Mouse (Mus musculus) retina, postnatal 7 days (tissue): ENCODE data around the gene Zfp36l2.
"Not testable (repeated sequence)": the region's sequence is repeated elsewhere in the genome, so short reads cannot be mapped to it uniquely, and the experiment has no call there.

ENCODE experiments used
- DNase-seq: peaks from one replicate; pipeline ENCODE4 v3.0.0-alpha.2; 2012; ENCODE audit warnings: low read depth, low spot score

The Zfp36l2 gene

DNA sequence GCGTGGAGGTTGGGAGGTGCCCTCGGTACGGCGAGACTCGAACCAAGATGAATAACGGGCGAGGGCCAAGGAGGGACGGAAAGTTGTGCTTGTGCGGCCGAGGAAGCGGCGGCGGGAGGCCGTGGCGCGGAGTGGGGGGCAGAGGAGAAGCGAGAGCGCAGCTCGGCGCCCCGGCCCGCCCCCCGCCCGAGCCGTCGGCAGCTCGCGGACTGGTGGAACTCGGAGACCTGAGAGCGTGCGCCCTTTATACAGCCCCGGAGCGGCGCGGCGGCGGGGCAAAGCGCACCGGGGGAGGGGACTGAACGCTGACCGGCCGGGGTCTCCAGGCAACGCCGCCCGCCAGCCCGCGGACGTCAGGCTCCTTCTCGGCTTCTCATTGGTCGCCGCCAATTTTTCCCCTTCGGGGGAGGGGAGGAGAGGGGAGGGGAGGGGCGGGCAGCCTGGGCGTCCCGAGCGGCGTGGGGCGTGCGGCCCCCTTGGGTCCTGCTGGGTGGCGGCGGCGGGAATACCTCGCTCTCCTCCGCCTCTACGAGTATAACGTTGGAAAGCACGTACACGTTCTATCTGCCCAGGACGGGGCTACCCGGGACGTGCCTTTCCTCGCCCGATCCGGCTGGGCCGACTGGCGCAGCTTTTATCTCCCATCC is at the start of gene Zfp36l2:
Gene Zfp36l2, minus strand, starts transcription at position 221 of the 647 bp plus-strand sequence.
- peak; percentile 76 for DNase-seq

DNA sequence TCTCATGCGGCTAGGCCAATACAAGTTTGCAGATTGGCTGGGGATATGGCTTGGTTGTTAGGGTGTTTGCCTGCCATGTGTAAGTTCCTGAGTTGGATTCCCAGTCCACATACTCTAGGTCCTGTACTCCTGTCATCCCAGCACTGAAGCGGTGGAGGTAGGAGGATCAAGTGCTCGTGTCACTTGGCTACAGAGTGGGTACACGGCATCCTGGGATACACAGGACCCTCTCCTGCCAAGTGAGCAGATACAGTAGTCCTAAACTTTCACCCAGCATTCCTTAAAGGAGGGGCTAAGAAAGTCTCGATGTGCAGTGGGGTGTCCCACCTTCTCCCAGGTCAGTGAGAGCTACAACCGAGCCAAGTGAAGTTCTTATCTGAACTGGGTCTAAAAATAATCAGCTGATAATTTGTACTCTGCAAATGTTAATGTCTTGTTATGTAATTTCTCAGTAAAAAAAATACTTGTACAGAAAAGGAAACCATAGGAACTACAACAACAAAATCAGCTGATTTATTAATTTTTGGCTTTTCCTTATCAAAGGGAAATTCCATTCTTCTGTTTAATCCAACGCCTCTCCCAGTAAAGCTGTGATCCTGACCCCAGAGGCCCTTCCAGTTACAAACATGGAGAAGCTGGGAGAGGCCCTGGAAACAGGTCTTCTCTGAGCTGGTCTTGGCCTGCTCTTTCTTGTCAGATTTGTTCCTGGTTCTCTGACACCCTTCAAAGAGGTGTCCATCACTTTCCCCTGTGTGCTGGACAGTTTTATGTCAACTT is 49.2 kb upstream of the Zfp36l2 start:
- no peak for DNase-seq

DNA sequence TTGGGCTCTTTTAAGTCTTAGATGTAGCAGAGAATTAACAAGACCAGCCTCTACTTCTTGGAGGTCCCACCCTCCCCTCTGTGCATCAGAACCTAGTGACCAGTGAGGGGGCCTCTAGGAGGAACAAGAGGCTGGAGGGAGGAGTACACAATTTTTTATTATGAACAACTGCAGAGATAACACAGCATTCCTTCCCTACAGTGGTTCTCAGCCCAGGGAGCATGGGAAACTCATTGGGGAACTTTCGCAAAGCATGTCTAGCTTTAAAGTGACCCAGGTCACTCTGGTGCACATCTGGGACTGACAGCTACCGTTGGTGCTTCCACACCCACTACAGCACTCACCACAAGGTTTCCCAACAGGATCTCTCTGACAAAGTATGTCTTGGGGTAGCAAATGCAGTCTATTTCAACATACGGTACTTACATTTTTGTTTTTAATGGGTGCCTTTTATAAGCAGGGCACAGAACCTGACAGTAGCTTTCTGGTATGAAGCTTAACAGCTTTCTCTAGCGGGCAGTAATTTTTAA is 47.7 kb upstream of the Zfp36l2 start:
- no peak for DNase-seq

DNA sequence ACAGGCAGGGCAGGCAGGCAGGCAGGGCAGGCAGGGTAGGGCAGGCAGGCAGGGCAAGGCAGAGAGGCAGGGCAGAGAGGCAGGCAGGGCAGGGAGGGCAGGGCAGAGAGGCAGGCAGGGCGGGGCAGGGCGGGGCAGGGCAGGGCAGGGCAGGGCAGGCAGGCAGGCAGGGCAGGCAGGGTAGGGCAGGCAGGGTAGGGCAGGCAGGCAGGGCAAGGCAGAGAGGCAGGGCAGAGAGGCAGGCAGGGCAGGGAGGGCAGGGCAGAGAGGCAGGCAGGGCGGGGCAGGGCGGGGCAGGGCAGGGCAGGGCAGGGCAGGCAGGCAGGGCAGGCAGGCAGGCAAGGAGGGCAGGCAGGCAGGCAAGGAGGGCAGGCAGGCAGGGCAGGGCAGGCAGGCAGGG is 47.0 kb upstream of the Zfp36l2 start:
- not testable (repeated sequence) for DNase-seq

DNA sequence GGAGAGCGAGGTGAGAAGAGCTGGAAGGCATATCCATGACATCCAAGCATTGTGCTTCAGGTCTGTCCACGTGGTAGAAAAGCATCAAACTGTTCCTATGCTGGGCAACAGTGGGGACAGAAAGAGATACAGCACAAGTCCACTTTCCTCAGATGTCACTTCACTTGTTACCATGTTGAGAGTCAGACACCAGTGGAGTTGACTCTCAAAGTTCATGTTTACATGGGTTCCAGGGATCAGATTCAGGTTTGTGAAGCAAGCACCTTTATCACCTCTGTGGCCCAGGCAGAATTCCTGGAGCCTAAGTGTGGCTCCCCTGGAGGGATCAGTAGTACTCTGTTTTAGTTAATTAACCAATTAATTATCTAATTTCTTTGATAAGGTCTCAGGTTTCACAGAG is 46.0 kb upstream of the Zfp36l2 start:
- DNase-seq, result no peak

DNA sequence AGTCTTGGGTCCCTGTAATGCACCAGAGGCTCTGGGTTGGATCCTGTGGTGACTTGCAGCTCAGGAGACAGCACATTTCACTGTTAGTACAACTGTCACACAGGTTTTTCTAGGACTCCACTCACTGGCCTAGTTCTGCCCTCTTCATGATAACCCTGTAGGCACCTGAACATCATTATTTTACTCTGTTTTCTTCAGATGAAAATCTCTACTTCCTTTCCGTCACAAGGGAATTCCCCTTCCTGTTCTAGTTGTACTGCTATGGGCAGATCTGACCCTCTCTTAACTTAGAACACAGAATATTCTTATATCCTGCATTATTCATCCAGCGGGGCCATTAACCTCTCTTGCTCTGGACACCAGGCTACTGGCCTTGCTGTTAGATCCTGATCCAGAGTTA is 43.6 kb upstream of the Zfp36l2 start:
- no peak for DNase-seq

DNA sequence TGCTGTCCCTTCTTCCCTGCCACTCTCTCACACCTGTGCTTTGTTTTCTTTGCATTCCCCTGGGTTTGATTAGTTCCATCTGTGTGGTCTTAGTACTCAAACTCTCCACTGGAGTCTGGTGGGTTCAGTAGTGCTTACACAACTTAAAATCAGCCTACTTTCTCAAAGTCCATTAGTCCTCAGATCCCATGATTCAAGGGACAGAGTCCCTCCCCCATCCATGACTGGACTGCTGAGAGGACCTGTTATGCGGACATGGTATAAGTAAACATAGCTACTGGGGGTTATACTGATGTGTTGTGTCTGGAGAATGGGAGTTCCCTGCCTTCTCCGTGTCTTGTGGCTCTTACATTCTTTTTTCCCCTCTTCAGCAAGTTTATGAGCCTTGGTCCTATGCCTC is 40.5 kb upstream of the Zfp36l2 start:
- DNase-seq, result no peak

DNA sequence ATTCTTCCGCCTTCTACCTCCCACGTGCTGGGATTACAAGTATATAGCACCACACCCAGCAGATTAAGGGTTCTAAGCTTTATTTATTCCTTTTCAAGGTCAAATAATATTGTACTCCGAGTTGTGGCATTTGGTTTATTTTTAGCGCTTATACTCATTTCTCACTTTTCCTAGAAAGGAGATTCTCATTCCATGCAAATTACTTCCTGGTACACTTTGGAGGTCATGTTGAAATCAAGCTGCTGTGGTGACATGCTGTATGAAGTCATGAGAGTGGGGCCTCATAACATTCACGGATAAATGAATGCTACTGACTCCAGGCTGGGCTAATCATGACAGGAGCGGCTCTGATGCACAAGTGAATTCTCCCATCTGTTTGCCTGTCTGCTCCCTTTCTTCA is 38.9 kb upstream of the Zfp36l2 start:
- DNase-seq, result no peak

DNA sequence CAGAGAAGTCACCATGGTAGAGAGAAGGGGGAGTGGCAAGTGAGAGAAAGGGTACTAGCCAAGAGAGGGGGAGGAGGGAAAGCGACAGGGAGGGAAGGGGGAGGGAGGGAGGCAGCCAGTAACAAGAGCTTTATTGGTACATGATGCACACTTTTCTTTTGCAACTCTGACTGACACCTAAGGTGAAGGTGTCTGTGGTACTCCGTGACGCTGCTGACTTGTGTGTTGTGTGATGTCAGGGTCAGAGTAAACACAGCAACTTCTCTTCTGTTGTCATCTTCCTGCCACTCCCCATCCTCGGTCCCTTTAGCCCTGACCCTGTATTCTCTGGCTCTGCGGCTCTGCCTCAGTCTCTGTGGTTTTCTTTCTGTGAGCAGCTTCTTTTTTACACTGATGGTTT is 38.5 kb upstream of the Zfp36l2 start:
- DNase-seq, result no peak

DNA sequence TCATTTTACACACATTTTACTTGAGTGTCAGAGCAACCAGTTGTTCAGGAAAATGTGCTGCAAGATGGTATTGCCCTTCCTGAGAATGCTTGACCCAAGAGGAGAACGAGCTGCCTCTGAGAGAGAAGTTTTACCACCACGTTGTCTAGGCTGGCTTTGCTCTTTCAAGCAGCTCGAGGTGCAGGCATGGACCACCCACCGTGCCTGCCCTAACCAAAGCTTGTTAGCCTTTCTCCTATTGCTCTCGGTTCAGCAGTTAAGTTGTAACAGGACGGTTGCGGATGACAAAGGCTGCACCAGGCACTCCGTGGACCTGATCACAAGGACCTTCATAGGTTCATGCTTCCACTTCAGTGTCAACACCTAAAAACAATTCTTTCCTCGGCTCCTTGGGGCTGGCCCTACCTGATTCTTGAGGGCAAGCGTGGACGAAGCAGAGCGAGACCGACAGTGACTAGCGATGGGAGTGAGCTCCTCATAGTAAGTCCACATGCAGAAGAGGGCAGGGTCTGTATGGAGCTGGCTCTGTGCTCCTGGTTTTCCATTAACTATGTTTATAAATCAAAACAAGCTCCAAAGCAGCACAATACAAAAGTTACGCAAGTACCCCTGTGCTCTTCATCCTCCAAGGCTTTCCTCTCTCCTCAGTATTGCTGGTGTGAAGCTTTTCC is 36.6 kb upstream of the Zfp36l2 start:
- no peak for DNase-seq

DNA sequence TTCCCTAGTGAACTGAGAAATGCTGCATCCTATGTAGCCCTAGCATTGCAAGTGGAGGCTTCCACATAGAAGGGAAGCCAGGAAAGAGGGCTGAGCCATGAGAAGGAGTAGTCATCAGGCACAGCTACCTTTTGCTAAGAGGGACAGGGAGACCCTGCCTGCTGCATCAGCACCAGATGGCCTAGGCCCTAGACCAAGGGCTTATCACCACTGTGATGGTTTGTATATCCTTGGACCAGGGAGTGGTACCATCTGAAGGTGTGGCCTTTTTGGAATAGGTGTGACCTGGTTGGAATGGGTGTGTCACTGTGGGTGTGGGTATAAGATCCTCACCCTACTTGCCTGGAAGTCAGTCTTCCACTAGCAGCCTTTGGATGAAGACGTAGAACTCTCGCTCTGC is 31.1 kb upstream of the Zfp36l2 start:
- DNase-seq, result not testable (repeated sequence)

DNA sequence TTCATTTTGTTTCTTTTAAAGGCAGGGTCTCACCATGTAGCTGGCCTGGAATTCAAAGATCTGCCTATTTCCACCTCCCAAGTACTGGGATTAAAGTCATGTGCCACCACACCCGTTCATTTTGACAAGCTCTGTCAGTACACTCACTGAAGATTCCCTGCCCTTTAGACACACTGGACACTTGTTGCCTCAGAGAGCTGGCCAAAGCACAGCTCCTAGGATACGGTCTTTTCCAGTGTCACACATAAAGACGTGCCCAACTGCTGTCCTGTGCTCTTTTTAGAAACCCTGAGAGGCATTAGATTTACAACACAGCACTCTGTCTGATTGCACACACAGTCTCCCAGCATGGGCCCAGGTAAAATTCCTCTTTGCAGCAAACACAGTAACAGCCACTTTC is 29.9 kb upstream of the Zfp36l2 start:
- no peak for DNase-seq

DNA sequence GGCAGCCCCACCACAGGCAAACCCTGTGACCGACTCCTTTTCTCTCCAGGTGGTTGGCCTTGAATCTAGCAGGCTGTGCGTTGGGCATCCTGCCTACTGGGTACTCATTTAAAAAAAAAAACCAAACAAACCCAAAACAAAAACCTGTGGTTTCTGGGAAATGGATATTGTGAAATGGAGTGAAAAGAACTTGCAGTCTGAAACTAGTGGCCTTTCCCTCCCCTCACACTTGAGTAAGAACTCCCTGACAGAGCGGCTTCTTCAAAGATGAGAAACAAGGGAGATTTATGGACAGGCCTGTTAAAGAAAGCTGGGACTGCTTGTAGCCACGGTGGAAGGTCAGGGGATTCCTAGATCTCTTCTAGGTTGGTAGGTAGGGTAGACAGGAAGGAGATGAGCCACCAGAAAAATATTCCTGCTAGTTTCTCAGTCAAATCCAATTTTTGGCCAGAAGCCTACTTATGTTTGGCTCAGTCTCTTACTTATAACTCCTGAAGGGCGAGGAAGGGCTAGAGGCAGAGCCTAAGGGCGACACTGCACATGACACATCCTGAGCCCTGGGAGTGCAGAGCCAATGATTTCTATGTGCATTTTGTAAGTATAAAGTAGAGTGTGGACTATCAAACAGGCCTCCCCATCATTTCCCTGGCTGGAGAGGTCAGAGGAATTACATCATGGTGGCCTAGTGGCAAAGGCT is 27.7 kb upstream of the Zfp36l2 start:
- DNase-seq, result no peak

DNA sequence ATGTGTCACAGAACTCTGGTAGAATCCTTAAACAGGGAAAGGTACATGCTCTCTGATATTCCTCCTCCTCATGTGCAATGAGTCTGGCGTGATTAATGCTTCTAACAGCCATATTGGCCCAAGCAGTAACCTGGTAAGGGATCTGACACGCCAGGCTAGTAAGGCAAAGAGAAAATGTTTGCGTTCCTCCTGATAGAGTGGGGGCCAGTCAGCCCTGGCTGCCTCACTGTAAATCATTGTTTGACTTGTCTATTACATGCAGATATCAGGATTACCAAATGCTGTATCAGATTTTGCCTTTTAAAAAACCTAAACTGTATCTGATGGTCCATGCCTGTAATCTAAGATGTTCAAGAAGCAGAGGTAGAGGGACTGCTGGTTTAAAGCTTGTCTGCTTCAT is 25.7 kb upstream of the Zfp36l2 start:
- DNase-seq, result no peak

DNA sequence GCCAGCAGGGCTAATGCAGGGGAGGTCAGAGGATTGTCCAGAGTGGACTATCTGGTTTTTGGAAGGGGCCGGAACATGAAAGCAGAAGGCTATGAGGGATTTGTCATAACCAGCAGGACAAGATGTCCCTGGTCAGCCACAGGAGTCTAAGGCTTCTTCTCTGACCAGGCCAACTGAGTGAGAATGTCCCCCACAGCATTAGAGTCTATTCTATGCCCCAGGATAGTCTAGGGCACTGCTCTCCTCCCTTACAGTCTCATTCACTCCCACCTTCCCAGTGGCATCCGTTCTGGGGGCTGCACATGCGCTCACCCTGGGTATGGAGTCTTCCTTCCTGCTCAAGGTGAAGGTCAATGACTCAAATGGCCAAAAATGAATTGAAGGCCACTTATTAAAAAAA is 19.9 kb upstream of the Zfp36l2 start:
- DNase-seq, result no peak

DNA sequence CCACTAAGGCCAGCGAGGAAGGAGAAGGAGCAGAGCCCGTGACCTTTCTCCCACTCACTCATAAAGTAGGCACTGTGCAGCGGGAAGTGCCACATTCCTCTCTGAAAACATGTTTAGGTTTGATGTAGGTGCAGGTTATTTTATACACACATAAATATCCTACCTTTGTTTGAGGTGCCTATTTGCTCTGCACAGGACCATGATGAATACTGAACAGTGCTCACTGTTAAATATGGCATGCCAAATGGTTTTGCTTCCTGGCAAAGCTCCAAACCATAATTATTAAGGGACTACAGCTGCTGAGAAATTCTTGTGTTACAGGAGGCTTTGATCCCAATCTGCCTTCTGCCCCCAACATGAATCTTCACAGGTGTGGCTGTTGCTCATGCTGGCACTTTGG is 18.5 kb upstream of the Zfp36l2 start:
- DNase-seq, result no peak

DNA sequence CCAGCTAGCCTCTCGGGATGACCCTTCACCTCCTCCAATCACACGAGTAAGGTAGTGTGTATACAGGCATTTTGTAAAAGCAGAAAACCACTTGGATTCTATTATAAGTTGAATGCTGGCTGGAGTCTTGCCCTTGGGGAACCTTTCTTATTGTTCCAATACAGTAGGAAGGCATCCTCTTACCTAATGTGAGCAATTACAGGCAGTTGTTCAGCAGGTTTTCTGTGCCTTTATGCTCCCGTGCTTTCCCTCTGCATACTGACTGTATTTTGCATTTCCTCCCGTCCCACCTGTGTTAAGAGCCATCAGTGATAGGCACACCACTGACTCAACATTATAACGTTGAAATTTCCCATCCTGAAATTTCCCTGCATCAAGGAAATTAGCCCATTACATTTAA is 17.2 kb upstream of the Zfp36l2 start:
- no peak for DNase-seq

DNA sequence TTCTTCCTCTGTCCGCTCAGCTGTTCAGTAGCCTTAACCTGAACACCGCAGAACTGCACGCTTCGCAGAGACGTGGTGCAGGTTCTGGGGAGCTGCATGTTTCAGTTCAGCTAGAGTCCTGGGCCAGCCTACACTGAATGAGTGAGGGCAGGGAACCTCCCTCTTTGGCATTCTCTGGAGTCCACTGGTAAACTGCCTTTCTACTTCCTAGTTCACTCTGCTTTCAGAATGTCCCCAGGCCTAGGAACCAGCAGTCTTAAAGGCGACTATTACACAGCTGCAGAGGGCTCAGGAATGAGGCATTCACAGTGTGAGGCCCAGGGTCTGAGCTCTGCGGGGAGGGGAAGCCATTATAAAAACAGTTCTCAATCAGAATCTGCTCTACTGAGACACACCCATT is 15.6 kb upstream of the Zfp36l2 start:
- no peak for DNase-seq

DNA sequence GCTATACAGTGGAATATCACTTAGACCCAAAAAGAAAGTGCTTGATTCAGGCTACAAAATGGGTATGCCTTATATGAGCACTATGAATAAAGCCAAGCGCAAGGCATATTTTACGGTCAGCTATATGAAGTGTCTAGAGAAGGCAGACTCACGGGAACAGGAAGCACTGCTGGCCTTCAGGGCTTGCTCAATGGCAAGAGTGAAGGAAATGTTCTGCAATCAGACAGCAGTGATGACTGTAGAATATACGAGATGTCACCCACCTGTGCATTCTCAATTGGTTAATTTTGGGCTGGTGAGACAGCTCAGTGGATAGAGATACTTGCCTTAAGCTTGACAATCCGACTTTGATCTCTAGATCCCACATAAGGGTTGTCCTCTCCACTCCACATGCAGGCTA is 13.4 kb upstream of the Zfp36l2 start:
- DNase-seq, result no peak

DNA sequence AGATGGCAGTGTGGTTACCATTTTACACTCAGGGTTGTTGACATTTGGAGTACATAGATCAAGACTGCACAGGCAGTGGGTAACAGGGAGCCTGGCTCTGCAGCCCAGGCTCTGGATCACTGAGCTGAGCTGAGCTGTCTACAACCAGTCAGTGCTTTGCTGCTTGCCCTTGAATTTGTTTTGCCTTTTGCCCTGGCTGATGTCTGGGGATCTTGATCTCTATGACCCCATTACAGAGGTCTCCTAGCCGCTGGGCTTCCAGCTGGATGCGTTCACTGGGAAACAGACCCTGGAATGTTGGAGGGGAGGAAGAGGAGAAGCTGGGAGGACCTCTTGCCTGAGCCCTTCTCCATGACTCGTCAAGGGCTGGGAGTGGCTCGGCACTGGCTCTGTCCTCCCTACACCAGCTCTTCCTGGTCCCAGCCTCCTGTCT is 10.2 kb upstream of the Zfp36l2 start:
- no peak for DNase-seq

DNA sequence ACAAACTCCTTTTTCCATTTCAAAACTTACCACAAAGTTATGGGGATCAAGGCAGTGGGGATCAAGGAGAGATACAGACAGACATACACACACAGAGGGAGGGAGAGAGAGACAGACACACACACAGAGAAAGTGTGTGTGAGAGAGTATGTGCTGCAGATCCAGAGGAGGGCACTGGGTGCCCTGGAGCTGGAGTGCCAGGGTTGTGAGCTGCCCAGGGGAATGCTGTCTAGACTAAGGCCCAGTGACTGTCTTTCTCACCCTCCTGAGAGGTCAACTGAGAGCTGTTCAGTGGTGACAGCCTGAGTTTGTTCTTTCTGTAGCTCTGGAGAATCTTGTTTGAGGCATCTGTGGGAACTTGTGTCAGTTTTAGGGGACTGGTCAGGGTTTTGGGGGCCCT is 8.6 kb upstream of the Zfp36l2 start:
- DNase-seq, result no peak

DNA sequence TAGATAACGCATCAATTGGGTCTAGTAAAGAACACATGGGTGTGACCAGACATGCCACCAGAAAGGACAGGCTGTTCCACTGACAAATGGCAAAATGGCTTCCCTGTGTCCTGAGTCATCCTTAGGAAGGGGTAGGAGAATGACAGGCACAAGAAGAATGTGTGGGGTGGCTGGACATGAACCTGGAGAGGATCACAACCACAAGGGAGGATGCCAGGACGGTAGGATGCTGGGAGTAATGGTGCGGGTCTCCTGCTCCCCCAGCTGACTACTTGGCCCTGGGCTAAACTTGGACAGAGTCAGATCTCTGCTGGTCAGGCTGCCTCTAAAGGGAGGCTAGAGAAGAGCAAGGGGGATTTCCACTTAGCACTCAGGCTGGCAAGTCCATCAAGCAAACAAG is 8.1 kb upstream of the Zfp36l2 start:
- DNase-seq, result no peak
